Mouse (Mus musculus) bone marrow, adult 2 months (tissue): ENCODE measurements around the gene Zcchc14.

Experiments used
- CTCF ChIP-seq: fragments of 200-500 bp; IDR thresholded peaks from 2 replicates; pipeline ENCODE4 v1.5.1; 2011; ENCODE audit warnings: low read length, control low read depth; ENCODE audit not compliant: control insufficient read depth, insufficient read depth
- POLR2A ChIP-seq: fragments of 200-500 bp; IDR thresholded peaks from 2 replicates; pipeline ENCODE4 v1.6.1; 2011; ENCODE audit warnings: low read depth, mild to moderate bottlenecking, control low read depth, low read length, borderline replicate concordance; ENCODE audit not compliant: control insufficient read depth

DNA sequence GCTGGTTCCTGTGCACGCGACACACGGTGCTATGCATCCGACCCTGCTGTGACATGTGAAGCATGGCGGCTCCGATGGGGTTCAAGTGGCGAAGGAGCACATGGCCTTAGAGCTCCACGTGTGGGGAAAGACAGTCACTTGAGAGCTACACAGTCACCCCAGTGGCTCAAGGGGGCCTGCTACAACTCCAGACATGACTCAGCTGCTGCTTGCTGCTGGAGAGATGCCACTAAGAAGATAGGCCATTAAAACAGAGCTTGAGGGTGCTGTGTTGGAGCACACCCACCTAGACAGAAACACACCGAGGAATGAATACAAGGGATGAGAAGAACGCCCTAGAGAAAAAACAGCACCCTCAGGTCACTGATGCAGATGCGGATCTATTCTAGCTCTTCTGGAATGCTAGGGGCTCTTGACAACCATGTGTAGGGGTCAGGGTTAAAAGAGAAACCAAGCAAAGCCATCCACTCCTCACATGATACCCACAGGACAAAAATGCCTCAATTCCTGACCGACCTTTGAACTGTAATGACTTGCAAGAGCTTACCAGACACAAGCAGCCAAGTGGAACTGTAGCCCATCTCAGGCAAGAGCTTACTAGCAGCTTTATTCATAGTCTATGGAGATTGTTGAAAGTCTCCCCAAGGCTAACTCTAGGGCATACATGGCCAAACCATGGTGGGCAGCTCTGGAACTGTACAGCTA lies 5.0 kb downstream of the Zcchc14 start:
- TF ChIP-seq POLR2A (no peak), CTCF (no peak)
